Mouse (Mus musculus) inflammation-experienced regulatory T-cells, adult 16 weeks (primary cell): Measurements from ENCODE around the gene Cyp2d12. TPM values are rescaled to one million over a fixed set of nuclear protein-coding genes. Genes with fewer than 3 reads are reported as not detected.

Source experiments
- polyA plus RNA-seq: library from polyadenylated mRNA; unstranded; fragments of 100-300 nt; shearing (Covaris generic); gene quantifications from one replicate; pipeline ENCODE4 v1.2.1, GENCODE M21; 2017

Cyp2d12 gene
- polyA plus RNA-seq: not detected

DNA sequence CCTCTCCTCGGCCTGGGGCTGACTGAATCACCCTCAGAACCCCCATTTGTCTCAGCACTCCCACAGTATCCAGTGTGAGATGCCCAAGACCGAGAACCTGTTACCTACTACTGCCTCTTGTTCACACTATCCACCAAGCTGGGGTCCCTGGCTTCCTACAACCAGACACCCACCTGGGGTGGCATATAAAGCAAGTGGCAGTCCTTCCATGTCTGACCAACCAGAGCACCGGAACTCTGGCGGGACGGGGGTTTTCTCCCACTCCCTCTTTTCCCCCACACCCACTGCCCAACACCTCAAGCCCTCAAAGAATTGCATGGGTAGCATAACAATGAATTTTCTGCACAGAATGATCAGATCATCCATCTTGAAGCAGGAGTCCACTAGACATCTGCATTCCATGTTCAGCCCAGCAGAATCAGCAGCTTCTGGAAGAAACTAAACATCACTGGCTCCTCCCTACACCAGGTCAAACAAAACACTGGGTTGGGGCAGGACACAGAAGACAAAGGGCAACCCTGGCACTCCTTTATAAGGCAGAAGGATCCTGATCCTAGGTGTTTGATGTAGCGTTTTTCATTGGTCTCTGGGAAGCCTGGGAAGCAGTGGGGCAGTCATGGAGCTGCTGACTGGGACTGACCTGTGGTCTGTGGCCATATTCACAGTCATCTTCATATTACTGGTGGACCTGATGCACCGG, at the start of gene Cyp2d12:
Gene Cyp2d12 (plus strand): TSS at position 542 of the 700 bp plus-strand sequence.

Other genes with a start within 250 kb of the Cyp2d12 start
- gene Naga, start 216.1 kb upstream of the Cyp2d12 start, polyA plus RNA-seq: 82.3 TPM
- 4.5 TPM for gene Pheta2, start 216.1 kb upstream of the Cyp2d12 start, polyA plus RNA-seq
- gene Smdt1, start 216.1 kb upstream of the Cyp2d12 start, polyA plus RNA-seq: 197 TPM
- gene Ndufa6, start 200.8 kb upstream of the Cyp2d12 start, polyA plus RNA-seq: 327 TPM
- 9.4 TPM for gene Cyp2d22, start 174.8 kb upstream of the Cyp2d12 start, polyA plus RNA-seq
- not detected for gene Cyp2d11, start 161.1 kb upstream of the Cyp2d12 start, polyA plus RNA-seq
- gene Cyp2d10, start 147.9 kb upstream of the Cyp2d12 start, polyA plus RNA-seq: not detected
- not detected for gene Cyp2d9, start 121.6 kb upstream of the Cyp2d12 start, polyA plus RNA-seq
- not detected for gene Cyp2d34, start 65.9 kb downstream of the Cyp2d12 start, polyA plus RNA-seq
- gene Cyp2d40, start 209.1 kb downstream of the Cyp2d12 start, polyA plus RNA-seq: not detected
- gene Cyp2d26, start 239.2 kb downstream of the Cyp2d12 start, polyA plus RNA-seq: not detected